Mouse (Mus musculus) liver, embryonic 14 days (tissue): ENCODE data around the gene Apba3. TPM values are rescaled to one million over a fixed set of nuclear protein-coding genes. Genes with fewer than 3 reads are reported as not detected.

Experiments used
- polyA plus RNA-seq: library from polyadenylated mRNA; depleted of rRNA; stranded (reverse); fragments of >200 nt; gene quantifications from 2 replicates; pipeline ENCODE4 v1.2.3, GENCODE M21; 2012; rRNA removed

Apba3 gene
- polyA plus RNA-seq = 13.7 and 14.8 TPM in 2 replicates

GRCm38 (mm10) chr10:81266211-81267105 lies at the start of gene Apba3, which contains the start of gene Mrpl54:
Gene Apba3 (plus strand): TSS chr10:81266960.
Gene Mrpl54 (minus strand): TSS chr10:81266934.

DNA sequence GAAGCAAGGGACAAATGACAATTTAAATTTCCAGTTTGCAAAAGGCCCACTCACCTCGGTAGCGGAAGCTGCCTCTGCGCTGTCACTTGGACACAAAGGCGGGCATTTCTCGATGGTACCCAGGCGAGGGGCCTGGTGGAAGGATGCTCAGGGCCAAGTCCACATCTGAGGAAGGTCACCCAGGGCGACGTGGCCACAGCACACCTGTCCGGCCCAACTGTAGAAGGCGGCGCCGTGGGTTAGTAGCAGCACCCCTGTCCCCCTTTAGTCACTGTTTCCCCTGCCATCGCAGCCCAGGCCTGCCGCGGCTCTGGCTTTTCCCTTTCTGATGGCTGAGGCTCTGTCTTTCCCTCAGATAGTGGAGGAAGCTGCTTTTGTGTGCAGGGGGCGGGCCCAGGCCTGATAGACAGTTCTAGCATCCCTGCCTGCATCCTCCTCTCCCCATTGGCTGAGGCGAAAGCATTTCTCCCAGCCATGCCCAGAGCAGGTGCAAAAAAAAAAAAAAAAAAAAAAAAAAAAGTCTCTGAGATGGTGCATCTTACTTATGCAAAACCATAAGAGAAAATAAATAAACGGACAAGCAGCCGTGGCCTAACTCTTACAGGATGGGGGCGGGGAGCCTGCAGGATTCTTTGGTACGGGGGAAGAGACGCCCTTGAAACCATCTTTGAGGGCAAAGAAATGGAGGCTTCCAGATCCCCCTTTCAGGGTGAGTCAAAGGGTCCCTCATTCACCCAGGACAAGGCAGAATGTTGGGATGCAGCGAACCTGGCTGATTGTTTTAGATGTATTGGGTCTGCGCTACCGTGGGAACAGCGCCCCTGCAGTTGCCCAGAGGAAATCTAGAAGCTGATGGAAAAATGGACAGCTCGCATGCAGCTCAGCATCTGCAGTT lies 36.1 kb upstream of the Apba3 start, which contains the start of gene Atcay:
Atcay (minus strand) TSS at position 396 of the 895 bp plus-strand sequence.

DNA sequence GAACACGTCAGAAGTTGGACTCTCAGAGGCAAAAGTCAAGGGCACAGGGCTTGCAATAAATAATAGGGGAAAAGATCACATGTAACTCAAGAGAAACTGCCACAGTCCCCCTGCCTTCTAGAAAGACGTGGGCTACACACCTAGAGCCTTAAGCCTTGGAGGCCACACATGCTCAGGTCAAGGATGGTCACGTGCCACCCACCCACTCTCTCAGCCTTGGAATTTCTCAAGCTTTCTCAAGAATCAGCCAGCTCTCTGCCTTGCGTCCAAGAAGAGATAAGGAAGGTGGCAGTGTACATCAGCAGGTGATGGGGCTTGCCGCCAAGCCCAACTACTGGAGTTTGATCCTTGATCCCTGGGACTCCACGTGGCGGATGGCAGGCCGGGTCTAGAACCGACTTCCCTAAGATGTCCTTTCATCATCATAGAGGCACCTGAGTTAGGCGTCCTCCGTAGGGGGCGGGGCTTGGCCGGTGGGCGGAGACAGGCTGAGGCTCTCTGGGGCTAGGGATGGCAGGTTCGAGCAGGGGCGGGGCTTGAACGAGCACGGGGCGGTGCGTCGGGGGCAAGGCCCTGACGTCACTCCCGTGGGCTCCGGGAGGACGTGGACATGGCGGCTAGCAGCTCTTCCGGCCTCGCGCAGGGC lies 34.1 kb upstream of the Apba3 start, which contains the start of gene Zfr2:
Zfr2 (plus strand) TSS at position 576 of the 646 bp plus-strand sequence.

DNA sequence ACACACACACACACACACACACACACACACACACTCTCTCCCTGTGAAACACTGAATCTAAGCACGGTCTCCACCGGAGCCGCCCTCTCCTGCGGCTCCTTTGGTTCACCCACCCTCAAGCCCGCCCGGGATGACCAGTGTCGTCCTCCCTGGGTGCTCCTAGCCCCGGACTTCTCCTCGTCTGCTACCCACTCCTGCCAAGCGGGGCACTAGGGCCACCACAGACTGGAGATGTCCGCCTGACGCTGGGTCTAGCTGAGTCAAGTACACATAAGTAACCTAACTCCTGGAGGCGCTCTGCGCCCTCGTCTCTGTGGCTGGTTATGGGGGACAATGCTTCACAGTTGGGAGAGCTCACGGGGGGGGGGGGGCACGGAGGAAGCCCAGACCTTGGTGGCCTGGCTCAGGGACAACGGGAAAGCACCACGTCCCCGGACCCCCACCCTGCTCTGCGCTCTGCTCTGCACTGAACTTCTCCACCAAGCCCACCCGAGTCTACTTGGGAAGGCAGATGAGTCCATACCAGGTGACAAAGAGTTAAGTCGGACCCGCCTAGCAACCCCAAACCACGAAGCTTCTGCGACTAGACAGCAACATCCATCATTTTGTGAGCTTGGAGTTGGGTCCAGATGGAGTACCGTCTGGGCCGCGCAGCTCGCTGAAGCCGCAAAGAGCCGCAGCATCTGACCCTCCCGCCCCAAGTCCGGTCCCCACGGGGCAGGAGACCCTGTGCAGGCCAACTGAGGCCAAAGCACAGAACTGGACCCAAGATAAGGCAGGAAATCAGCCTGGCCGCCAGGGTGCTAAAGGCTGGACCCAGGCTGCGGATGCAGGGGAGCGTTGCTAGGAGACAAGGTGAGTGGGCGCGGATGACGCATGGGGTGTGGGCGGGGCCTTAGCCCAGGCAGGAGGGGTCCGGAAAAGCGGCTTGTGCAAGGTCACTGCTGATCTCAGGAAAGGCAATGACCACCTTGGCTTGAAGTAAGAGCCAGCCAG lies 14.0 kb upstream of the Apba3 start, which contains the start of gene Matk:
Matk (plus strand) TSS at position 512 of the 996 bp plus-strand sequence.

GRCm38 (mm10) chr10:81291511-81292104 lies 24.8 kb downstream of the Apba3 start, which contains the start of gene Tjp3:
Gene Tjp3 (minus strand): TSS chr10:81291581.

GRCm38 (mm10) chr10:81292554-81293333 lies 26.0 kb downstream of the Apba3 start, which contains the start of gene Pip5k1c:
Gene Pip5k1c (plus strand): TSS chr10:81292963.

DNA sequence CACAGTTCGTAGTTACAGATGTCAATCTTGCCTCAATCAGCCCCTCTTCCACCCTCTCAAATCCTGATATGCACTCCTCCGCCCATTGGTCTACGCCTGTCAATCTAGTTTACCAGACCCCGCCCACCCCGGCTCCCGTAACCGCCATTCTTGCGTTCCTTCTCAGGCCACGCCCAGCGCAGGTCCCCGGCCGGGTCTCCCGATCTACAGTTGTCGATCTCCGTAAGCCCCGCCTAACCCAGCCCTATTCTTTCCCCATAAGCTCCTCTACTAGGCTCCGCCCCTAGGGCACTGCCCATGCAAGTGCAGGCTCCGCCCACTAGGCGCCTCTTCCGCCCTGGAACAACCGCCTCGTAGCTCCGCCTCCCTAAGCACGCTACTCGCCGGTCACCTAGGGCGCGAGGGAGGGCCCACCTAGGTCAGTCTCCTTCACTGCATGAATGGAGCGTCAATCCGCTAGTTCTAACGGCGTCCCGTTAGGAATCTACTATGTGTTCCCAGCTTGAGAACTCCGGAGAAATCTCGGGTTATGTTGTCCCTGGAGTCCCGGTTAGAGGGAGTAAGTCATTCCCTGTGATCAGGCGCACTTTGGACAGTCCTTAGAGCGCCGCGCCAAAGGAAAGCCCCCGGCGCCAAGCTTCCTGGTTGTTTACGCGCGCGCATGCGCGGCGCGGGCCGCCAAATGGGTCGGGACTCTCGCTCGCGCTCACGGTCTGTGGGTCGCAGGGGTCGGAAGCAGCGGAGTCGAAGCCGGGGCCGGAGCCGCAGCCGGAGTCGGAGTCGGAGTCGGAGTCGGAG lies 54.0 kb downstream of the Apba3 start, which contains the start of gene Cactin:
Cactin (plus strand) TSS at position 554 of the 798 bp plus-strand sequence.

Other genes starting within 250 kb of the Apba3 start
- 0.01 TPM in 1 of 2 replicates, not detected in the other for gene Diras1, start 241.3 kb upstream of the Apba3 start, polyA plus RNA-seq
- 3.4 and 3.8 TPM in 2 replicates for gene Slc39a3, start 229.5 kb upstream of the Apba3 start, polyA plus RNA-seq
- gene Sgta, start 206.8 kb upstream of the Apba3 start, polyA plus RNA-seq = 33.9 and 37.4 TPM in 2 replicates
- 20.2 and 21.2 TPM in 2 replicates for gene Thop1, start 196.9 kb upstream of the Apba3 start, polyA plus RNA-seq
- 10.0 and 12.8 TPM in 2 replicates for gene Creb3l3, start 168.1 kb upstream of the Apba3 start, polyA plus RNA-seq
- gene Map2k2, start 161.0 kb upstream of the Apba3 start, polyA plus RNA-seq = 48.6 and 59.6 TPM in 2 replicates
- 13.8 and 16.4 TPM in 2 replicates for gene Zbtb7a, start 131.7 kb upstream of the Apba3 start, polyA plus RNA-seq
- 9.9 and 11.4 TPM in 2 replicates for gene Pias4, start 99.0 kb upstream of the Apba3 start, polyA plus RNA-seq
- 555 and 587 TPM in 2 replicates for gene Eef2, start 90.3 kb upstream of the Apba3 start, polyA plus RNA-seq
- gene Dapk3, start 84.0 kb upstream of the Apba3 start, polyA plus RNA-seq = 15.3 and 17.6 TPM in 2 replicates
- not detected in 2 replicates for gene 4930442H23Rik, start 83.1 kb upstream of the Apba3 start, polyA plus RNA-seq
- not detected in 2 replicates for gene Nmrk2, start 64.9 kb upstream of the Apba3 start, polyA plus RNA-seq
- gene Atcay, start 36.1 kb upstream of the Apba3 start, polyA plus RNA-seq = under 0.01 and 0.02 TPM in 2 replicates
- 0.55 and 0.80 TPM in 2 replicates for gene Zfr2, start 33.8 kb upstream of the Apba3 start, polyA plus RNA-seq
- gene Matk, start 14.0 kb upstream of the Apba3 start, polyA plus RNA-seq = 0.77 and 0.83 TPM in 2 replicates
- gene Mrpl54, start within 50 bp of the Apba3 start, polyA plus RNA-seq = 48.0 and 56.2 TPM in 2 replicates
- gene Tjp3, start 24.6 kb downstream of the Apba3 start, polyA plus RNA-seq = 0.21 and 0.25 TPM in 2 replicates
- 9.9 and 12.5 TPM in 2 replicates for gene Pip5k1c, start 26.0 kb downstream of the Apba3 start, polyA plus RNA-seq
- 23.1 and 24.3 TPM in 2 replicates for gene Cactin, start 54.1 kb downstream of the Apba3 start, polyA plus RNA-seq
- gene Tbxa2r, start 61.8 kb downstream of the Apba3 start, polyA plus RNA-seq = 2.3 and 2.5 TPM in 2 replicates
- gene Gipc3, start 76.3 kb downstream of the Apba3 start, polyA plus RNA-seq = 0.01 TPM in 2 replicates
- 23.8 and 26.9 TPM in 2 replicates for gene Hmg20b, start 83.5 kb downstream of the Apba3 start, polyA plus RNA-seq
- gene Mfsd12, start 90.5 kb downstream of the Apba3 start, polyA plus RNA-seq = 7.4 and 8.6 TPM in 2 replicates
- 0.43 and 0.84 TPM in 2 replicates for gene 4930404N11Rik, start 98.9 kb downstream of the Apba3 start, polyA plus RNA-seq
- gene Fzr1, start 111.6 kb downstream of the Apba3 start, polyA plus RNA-seq = 57.1 and 63.1 TPM in 2 replicates
- 28.6 and 30.2 TPM in 2 replicates for gene Dohh, start 117.5 kb downstream of the Apba3 start, polyA plus RNA-seq
- 0.84 and 0.93 TPM in 2 replicates for gene Gm48551, start 117.5 kb downstream of the Apba3 start, polyA plus RNA-seq
- 0.55 and 0.90 TPM in 2 replicates for gene Gm48552, start 122.0 kb downstream of the Apba3 start, polyA plus RNA-seq
- 1.7 and 2.0 TPM in 2 replicates for gene Smim24, start 126.1 kb downstream of the Apba3 start, polyA plus RNA-seq
- 1.2 and 1.3 TPM in 2 replicates for gene Nfic, start 188.7 kb downstream of the Apba3 start, polyA plus RNA-seq
- 0.05 TPM in 2 replicates for gene Celf5, start 215.7 kb downstream of the Apba3 start, polyA plus RNA-seq
- gene Ncln, start 229.4 kb downstream of the Apba3 start, polyA plus RNA-seq = 46.7 and 55.3 TPM in 2 replicates
- gene S1pr4, start 233.2 kb downstream of the Apba3 start, polyA plus RNA-seq = 1.3 and 1.7 TPM in 2 replicates